Mouse (Mus musculus): ENCODE results near the gene Ankrd55. TPM values are rescaled to one million over a fixed set of nuclear protein-coding genes. Genes with fewer than 3 reads are reported as not detected.

Gene Ankrd55
- total and polyA plus RNA-seq, 3 experiments, result not detected

DNA sequence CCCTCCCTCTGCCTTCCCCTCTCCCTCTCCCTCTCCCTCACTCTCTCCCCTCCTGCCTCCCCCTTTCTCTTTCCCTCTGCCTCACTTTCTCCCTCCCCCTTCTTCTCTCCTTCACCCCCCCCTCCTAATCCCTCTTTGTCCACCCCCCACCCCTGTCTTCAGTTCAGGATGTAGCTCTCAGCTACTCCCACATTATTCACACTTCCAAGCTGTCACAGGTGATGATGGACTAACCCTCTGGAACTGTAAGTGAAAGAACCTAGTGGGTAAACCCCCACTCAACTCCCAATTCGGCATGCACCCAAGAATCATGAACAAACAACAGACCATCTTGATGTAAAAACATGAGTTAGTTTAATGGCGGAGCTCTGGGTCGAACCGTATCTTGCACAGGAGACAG is 122.2 kb downstream of the Ankrd55 start:
- Histone ChIP-seq H3K79me2 (ENCODE audit: control insufficient read depth, insufficient read depth, low read length, poor library complexity) (no peaks in the 10 kb centered on the region), H3K27me3 (ENCODE audit: control insufficient read depth in 1 of 2, insufficient read depth in 2 of 2, low read length in 2 of 2) (no peaks in the 10 kb centered on the region; a peak in 2 of 4 replicates), H3K27ac (ENCODE audit: control insufficient read depth, low read depth, low read length) (no peak overlapping the region), H3K36me3 (ENCODE audit: control insufficient read depth in 1 of 2, insufficient read depth in 2 of 2, low read length in 2 of 2) (no peaks in the 10 kb centered on the region), H3K9ac (ENCODE audit: control insufficient read depth, low read depth, low read length, poor library complexity, severe bottlenecking) (no peak overlapping the region), H3K4me1 (ENCODE audit: control insufficient read depth in 1 of 2, insufficient read depth in 2 of 2, low read length in 2 of 2) (no peaks in the 10 kb centered on the region), H3K9me3 (replicated peaks; ENCODE audit: insufficient read depth, low read length) (no peaks in the 10 kb centered on the region), H3K4me3 (ENCODE audit: control insufficient read depth in 1 of 2, insufficient read depth in 1 of 2, low read depth in 2 of 2, low read length in 2 of 2) (no peak overlapping the region)
- no peak for DNase-seq (ENCODE audit: low read depth, low spot score)
- TF ChIP-seq E2F4 (IDR thresholded peaks at IDR 0.05; ENCODE audit: borderline replicate concordance, low read depth, low read length), result no peak
- TF ChIP-seq TAL1 (IDR thresholded peaks at IDR 0.05; ENCODE audit: low read length), result no peak
- TF ChIP-seq TCF12 (IDR thresholded peaks at IDR 0.05; ENCODE audit: low read depth, low read length), result no peak
- no peak for TF ChIP-seq MAZ (IDR thresholded peaks at IDR 0.05; ENCODE audit: low read depth, low read length)
- no peak for TF ChIP-seq POLR2A (IDR thresholded peaks at IDR 0.05; ENCODE audit: control insufficient read depth in 1 of 2, insufficient read depth in 1 of 2, low read depth in 1 of 2, low read length in 2 of 2, poor library complexity in 1 of 2)
- no peak for TF ChIP-seq ETS1 (IDR thresholded peaks at IDR 0.05; ENCODE audit: low read depth, low read length)
- TF ChIP-seq ZMIZ1 (IDR thresholded peaks at IDR 0.05; ENCODE audit: low read depth, low read length), result no peak
- no peak for TF ChIP-seq JUND (IDR thresholded peaks at IDR 0.05; ENCODE audit: low read depth, low read length)
- TF ChIP-seq MYC (IDR thresholded peaks at IDR 0.05; ENCODE audit: low read depth, low read length), result no peak
- no peak for TF ChIP-seq GATA1 (IDR thresholded peaks at IDR 0.05; ENCODE audit: low read depth, low read length)
- TF ChIP-seq RCOR1 (IDR thresholded peaks at IDR 0.05; ENCODE audit: low read depth, low read length), result no peak
- TF ChIP-seq CHD2 (IDR thresholded peaks at IDR 0.05; ENCODE audit: low read length), result no peak
- no peak for TF ChIP-seq MEF2A (IDR thresholded peaks at IDR 0.05; ENCODE audit: extremely low read depth, insufficient replicate concordance, low read depth, low read length, poor library complexity, severe bottlenecking)
- no peak for TF ChIP-seq KAT2A (conservative IDR thresholded peaks at IDR 0.05; ENCODE audit: low read depth, low read length)
- no peak for TF ChIP-seq ZNF384 (IDR thresholded peaks at IDR 0.05; ENCODE audit: low read depth, low read length)
- TF ChIP-seq UBTF (IDR thresholded peaks at IDR 0.05; ENCODE audit: borderline replicate concordance, insufficient read depth, low read depth, low read length), result no peak
- TF ChIP-seq NELFE (IDR thresholded peaks at IDR 0.05; ENCODE audit: low read depth, low read length), result no peak

- no peak overlapping the region for H3K4me3 ChIP-seq (ENCODE audit: control insufficient read depth in 1 of 2, insufficient read depth in 1 of 2, low read depth in 2 of 2, low read length in 2 of 2)
- no peak for DNase-seq (ENCODE audit: low read depth, low spot score)
- H3K36me3 ChIP-seq (ENCODE audit: control insufficient read depth in 1 of 2, insufficient read depth in 2 of 2, low read length in 2 of 2), result no peaks in the 10 kb centered on the region
- H3K4me1 ChIP-seq (ENCODE audit: control insufficient read depth in 1 of 2, insufficient read depth in 2 of 2, low read length in 2 of 2), result no peaks in the 10 kb centered on the region
- H3K9ac ChIP-seq (ENCODE audit: control insufficient read depth, low read depth, low read length, poor library complexity, severe bottlenecking), result no peak overlapping the region
- no peak overlapping the region for H3K27ac ChIP-seq (ENCODE audit: control insufficient read depth, low read depth, low read length)
- no peaks in the 10 kb centered on the region; a peak in 2 of 4 replicates for H3K27me3 ChIP-seq (ENCODE audit: control insufficient read depth in 1 of 2, insufficient read depth in 2 of 2, low read length in 2 of 2)
- no peaks in the 10 kb centered on the region for H3K9me3 ChIP-seq (replicated peaks; ENCODE audit: insufficient read depth, low read length)
- H3K79me2 ChIP-seq (ENCODE audit: control insufficient read depth, insufficient read depth, low read length, poor library complexity), result no peaks in the 10 kb centered on the region
- TF ChIP-seq MXI1 (IDR thresholded peaks at IDR 0.05; ENCODE audit: low read depth, low read length) (no peak), SMC3 (IDR thresholded peaks at IDR 0.05; ENCODE audit: low read depth, low read length) (no peak), E2F4 (IDR thresholded peaks at IDR 0.05; ENCODE audit: borderline replicate concordance, low read depth, low read length) (no peak), KAT2A (conservative IDR thresholded peaks at IDR 0.05; ENCODE audit: low read depth, low read length) (no peak), GATA1 (IDR thresholded peaks at IDR 0.05; ENCODE audit: low read depth, low read length) (no peak)
Measured at GRCm38 (mm10) chr13:112411216-112411822, 123.1 kb downstream of the Ankrd55 start.
